Mouse (Mus musculus): Measurements from ENCODE around the gene Nol11. TPM values are rescaled to one million over a fixed set of nuclear protein-coding genes. Genes with fewer than 3 reads are reported as not detected.

Nol11 gene
- total RNA-seq (2021) = 10 to 100 TPM; 11.7 to 14.4 TPM
- long read RNA-seq, experiment 1, transcript Nol11-201 (18 exons, 3,158 nt) = major isoform, 33 of 36 reads
- long read RNA-seq, experiment 1, partial matches to known transcripts = 1 of 36 reads
- long read RNA-seq, experiment 1, other reads (novel, unspliced or antisense) = 1 of 36 reads
- long read RNA-seq, experiment 2, transcript Nol11-201 (18 exons, 3,158 nt) = major isoform, 20 of 25 reads
- long read RNA-seq, experiment 2, partial matches to known transcripts = 3 of 25 reads
- long read RNA-seq, experiment 2, other reads (novel, unspliced or antisense) = 0 of 25 reads

DNA sequence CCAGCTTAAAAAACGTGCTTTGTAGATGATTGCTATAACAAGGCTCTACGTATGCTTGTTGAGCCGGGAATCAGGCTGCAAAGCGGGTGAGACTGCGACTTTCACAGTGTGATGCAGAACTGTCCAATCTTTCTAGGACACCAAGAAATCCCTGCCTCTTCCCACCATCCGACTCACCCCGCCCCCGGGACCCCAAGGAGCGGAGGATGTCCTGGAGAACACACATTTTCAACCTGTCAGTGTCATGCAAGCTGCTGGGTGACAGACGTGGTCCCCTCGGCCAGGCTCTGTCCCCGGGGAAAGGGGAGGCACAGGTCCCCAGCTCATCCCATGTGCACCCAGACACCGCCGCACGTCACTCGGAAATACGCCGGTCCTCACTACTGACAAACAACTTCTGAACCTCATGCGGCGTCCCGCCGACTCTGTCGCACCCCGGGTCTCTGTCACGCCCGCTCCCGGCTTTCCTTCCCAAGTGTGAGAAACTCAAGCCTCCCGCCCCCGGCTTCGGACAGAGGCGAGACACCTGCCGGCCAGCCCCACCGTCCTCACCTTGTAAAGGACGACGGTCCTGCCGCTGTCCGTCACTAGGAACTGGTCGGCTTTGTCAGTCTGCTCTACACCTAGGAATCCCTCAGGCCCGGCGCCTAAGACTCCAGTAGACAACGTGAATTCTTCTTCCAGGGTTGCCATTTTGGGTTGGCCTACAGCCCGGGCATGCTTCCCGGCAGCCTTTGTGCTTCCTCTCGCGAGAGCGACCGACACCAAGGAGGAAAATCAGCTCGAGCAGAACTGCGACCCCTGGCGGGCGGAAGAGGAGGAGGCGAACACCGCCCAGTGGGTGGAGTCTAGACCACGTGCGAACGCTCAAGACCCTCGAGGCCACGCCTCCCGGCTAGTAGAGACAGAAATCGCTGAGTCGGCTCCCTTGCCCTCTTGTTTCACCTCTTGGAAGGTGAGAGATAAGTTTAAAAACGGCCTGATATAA, at the start of gene Nol11:
Gene Nol11 (minus strand): TSS at position 817 of the 988 bp plus-strand sequence.
- DNase-seq (ENCODE audit: low spot score) = peak; percentile 99

DNA sequence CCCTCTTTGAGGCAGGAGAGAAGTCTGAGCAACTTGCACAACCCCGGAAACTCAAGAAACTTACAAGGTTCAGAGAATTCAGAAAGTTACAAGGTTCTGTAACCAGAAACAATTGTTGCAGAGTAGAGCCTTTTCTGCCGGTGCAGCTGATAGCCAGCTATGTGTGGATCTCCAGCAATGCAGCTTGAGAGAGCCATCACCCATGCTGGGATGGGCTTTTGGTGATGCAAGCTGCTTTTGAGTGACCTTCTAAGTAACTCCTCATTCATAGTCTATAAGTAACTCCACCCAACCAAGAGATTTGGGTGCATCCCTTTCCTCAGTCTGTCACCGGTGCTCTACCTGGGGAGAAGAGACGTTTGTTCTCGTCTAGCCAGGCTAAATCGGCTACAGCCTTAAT, 49.3 kb upstream of the Nol11 start:
- no peak for DNase-seq (ENCODE audit: low spot score)

GRCm38 (mm10) chr11:107237532-107237931, 48.4 kb upstream of the Nol11 start:
- no peak for DNase-seq (ENCODE audit: low spot score)

DNA sequence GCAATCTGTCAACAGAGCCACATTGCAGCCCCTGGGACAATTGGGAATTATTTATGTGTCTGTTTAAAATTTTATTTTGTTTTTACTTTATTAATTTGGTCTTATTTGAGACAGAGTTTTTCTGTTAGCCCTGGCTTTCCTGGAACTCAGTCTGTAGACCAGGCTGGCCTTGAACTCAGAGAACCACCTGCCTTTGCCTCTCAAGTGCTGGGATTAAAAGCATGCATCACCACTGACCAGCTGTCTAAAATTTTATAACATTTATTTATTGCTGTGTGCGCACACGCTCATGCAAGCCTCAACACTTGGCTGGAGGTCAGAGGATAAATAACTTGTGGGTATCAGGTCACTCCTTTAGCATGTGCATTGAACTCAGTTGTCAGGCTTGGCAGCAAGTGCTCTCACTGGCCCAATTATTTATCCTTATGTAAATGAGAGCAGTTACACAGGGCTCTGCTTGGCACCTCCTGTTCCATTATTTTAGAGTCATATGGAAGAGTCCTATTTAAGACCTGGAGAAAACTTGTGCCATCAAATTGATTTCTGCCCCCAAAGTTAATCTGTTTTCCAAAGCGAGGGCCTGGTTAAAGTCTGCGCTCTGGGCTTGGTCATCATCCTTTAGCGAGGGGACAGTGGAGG, 44.2 kb upstream of the Nol11 start:
- peak; percentile 62 for DNase-seq (ENCODE audit: low spot score)

- no peak for DNase-seq (ENCODE audit: low spot score)
Measured at GRCm38 (mm10) chr11:107230128-107230527, 40.9 kb upstream of the Nol11 start.

DNA sequence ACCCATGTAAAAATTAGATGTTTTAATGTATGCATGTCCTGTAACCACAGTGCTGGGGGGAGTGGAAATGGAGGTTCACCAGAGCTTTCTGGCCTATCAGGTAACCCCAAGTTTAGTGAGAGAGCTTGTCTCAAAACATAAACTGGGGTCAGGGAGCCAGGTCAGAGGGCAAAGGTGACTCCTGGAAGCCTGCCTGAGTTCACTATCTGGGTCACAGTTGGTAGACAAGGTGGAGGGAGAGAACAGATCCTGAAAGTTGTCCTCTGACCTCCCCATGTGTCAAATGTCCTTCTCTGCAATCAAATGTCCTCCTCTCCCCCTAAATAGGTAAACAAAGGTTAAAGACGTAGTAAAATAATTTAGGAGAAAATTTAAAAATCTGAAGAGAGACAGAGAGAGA, 37.2 kb upstream of the Nol11 start:
- DNase-seq (ENCODE audit: low spot score) = no peak

DNA sequence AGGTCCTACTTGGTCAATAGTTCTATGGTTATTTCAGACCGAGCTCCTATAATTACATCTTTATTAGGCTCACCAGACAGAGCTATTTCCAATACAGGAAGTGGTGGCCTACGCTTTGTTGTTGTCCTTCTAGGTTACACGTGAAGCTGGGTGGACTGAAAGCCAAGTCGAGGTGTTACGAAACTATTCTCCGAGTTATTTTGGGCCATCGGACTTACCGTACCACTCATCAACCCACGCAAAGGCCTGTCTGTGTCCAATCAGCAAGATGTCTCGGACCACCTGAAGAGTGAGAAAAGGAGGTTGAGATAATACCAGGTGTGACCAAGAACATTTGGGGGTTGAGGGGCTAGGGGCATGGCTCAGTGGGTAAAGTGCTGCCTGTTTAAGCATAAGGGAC, 36.8 kb upstream of the Nol11 start:
- peak; percentile 14 for DNase-seq (ENCODE audit: low spot score)

- DNase-seq (ENCODE audit: low spot score) = peak; percentile 21
Measured at GRCm38 (mm10) chr11:107225301-107225700, 36.1 kb upstream of the Nol11 start.

DNA sequence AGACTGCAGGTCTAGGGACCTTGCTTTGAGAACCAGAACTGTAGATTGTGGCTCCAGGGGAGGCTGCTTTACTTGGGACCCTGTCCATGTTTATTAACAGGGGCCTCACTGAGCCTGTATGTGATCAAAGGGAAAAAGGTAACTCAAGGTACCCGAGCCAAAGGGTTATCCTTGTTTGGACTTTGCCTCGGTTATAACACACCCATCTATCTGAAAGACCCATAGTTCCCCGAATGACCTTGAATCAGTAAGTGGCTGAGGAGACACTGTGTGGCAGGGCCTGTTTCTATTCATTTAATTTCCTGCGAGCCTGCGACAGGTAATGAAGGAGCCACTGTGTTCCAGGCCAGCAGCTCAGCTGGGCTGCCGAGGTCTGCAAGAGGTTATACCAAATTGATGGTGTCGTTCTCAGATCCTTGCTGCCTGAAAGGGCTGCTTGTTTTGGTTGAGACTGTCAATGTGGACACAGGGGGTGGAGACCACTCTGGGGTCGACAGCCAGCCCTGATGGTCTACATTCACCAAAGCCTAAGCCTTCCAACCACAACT, 34.6 kb upstream of the Nol11 start:
- DNase-seq (ENCODE audit: low spot score) = no peak

GRCm38 (mm10) chr11:107223169-107223561, 34.0 kb upstream of the Nol11 start:
- no peak for DNase-seq (ENCODE audit: low spot score)

- DNase-seq (ENCODE audit: low spot score) = no peak
Measured at GRCm38 (mm10) chr11:107222531-107223168, 33.5 kb upstream of the Nol11 start.

GRCm38 (mm10) chr11:107215111-107215510, 25.9 kb upstream of the Nol11 start:
- DNase-seq (ENCODE audit: low spot score) = no peak

GRCm38 (mm10) chr11:107213745-107214144, 24.6 kb upstream of the Nol11 start:
- no peak for DNase-seq (ENCODE audit: low spot score)

GRCm38 (mm10) chr11:107209818-107210217, 20.6 kb upstream of the Nol11 start:
- DNase-seq (ENCODE audit: low spot score) = no peak

GRCm38 (mm10) chr11:107201773-107202172, 12.6 kb upstream of the Nol11 start:
- DNase-seq (ENCODE audit: low spot score) = no peak

GRCm38 (mm10) chr11:107199281-107199680, 10.1 kb upstream of the Nol11 start:
- no peak for DNase-seq (ENCODE audit: low spot score)

- DNase-seq (ENCODE audit: low spot score) = no peak
Measured at GRCm38 (mm10) chr11:107195334-107195733, 6.2 kb upstream of the Nol11 start.

DNA sequence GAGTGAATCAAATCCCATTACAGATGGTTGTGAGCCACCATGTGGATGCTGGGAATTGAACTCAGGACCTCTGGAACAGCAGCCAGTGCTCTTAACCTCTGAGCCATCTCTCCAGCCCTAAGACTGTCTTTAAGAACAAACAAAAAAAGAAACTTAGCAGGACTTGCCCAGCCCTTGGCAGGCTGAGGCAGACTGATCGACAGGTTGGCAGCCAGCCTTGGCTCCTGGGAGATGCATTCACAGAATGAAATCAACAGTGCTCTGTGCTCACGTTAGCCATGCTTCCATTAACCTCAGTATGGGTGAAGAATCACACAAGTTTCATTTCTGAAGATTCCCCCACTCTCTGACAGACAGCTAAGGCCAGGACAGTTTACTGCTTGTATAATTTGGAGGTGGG, 1.2 kb upstream of the Nol11 start:
- no peak for DNase-seq (ENCODE audit: low spot score)

DNA sequence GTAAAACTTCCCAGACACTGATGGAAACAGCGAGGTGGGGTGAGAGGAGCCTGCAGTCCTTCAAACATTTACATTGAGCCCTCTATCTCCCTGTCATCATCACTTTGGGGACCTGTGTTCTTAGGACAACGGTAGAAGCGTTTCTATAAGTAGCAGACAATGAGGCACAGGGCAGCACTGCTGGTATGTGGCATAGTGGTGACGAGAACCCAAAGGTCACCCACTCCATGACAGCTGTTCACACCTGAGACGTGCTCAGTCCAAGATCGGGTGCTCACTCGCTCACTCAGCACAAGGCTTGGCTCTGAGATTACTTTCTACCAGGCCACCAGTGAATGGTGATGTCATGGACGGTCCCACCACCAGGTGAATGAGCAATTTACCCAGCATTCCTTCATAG, 5.4 kb downstream of the Nol11 start:
- no peak for DNase-seq (ENCODE audit: low spot score)

DNA sequence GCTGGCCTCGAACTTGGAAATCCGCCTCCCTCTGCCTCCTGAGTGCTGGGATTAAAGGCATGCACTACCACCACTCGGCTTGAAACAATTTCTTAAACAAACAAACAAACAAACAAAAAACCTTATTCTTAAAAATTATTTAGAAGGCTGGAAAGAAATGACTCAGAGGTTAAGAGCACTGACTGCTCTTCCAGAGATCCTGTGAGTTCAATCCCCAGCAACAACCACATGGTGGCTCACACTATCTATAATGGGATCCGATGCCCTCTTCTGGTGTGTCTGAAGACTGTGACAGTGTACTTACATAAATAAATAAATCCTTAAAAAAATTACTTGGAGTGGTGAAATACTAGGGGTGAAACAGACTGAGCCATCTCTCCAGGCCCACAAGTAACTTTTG, 28.0 kb downstream of the Nol11 start:
- no peak for DNase-seq (ENCODE audit: low spot score)

DNA sequence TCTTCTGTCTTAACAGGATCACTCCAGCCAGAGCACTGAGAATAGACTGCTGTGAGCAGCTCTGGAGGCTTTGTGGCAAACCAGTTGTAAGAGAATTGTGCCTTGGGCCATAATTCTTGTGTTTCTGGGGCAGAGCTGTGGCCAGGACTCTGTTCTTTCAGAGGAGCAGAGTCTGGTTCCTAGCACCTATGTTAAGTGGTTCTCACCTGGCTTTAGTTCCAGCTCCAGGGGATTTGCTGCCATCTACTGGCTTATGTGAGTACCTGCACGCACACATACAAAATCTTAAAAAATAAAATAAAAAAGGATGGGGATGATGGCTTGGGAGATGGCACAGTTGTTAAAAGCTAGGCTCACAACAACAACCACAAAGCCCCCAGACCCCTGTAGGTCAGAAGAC, 30.1 kb downstream of the Nol11 start:
- DNase-seq (ENCODE audit: low spot score) = no peak

Measured in gastrocnemius, adult 18-20 months (tissue).